Mouse (Mus musculus) MEL (cell line): ENCODE results near the gene Mmachc. TPM values are rescaled to one million over a fixed set of nuclear protein-coding genes. Genes with fewer than 3 reads are reported as not detected.

ENCODE experiments used
- DNase-seq: peaks from one replicate; pipeline ENCODE4 v3.0.0; 2011; ENCODE audit warnings: low read depth, low spot score
- H3K27ac ChIP-seq: 2 replicates; pipeline ENCODE4 v1.5.1; 2012; ENCODE audit warnings: low read depth, mild to moderate bottlenecking, control low read depth, low read length, moderate library complexity; ENCODE audit not compliant: control insufficient read depth
- H3K27me3 ChIP-seq, 2 experiments: fragments of 150-350 bp in 1 of 2; sonication (generic) in 1 of 2; 2 replicates each; pipeline ENCODE4 v1.6.1; 2012; ENCODE audit warnings: low read length in 2 of 2, mild to moderate bottlenecking in 2 of 2, improper control_type of control experiment in 1 of 2, moderate library complexity in 1 of 2; ENCODE audit not compliant: insufficient read depth in 2 of 2, control insufficient read depth in 1 of 2
- H3K36me3 ChIP-seq, 2 experiments: 2 replicates each; pipeline ENCODE4 v1.6.1; 2012 to 2014; ENCODE audit warnings: low read length in 2 of 2, improper control_type of control experiment in 1 of 2, inconsistent platforms in 1 of 2, mild to moderate bottlenecking in 1 of 2; ENCODE audit not compliant: insufficient read depth in 2 of 2, control insufficient read depth in 1 of 2
- H3K4me1 ChIP-seq, 2 experiments: fragments of 150-350 bp in 1 of 2; sonication (generic) in 1 of 2; 2 replicates each; pipeline ENCODE4 v1.6.1; 2012; ENCODE audit warnings: low read length in 2 of 2, improper control_type of control experiment in 1 of 2, mild to moderate bottlenecking in 1 of 2; ENCODE audit not compliant: insufficient read depth in 2 of 2, control insufficient read depth in 1 of 2
- H3K4me3 ChIP-seq, 2 experiments: fragments of 150-350 bp in 1 of 2; sonication (generic) in 1 of 2; 2 replicates each; pipeline ENCODE4 v1.5.1; 2012; ENCODE audit warnings: low read depth in 2 of 2, low read length in 2 of 2, mild to moderate bottlenecking in 2 of 2, moderate library complexity in 2 of 2, control low read depth in 1 of 2, improper control_type of control experiment in 1 of 2; ENCODE audit not compliant: control insufficient read depth in 1 of 2, insufficient read depth in 1 of 2
- H3K79me2 ChIP-seq: 2 replicates; pipeline ENCODE4 v1.6.1; 2012; ENCODE audit warnings: mild to moderate bottlenecking, low read length, moderate library complexity; ENCODE audit not compliant: control insufficient read depth, poor library complexity, insufficient read depth
- H3K9ac ChIP-seq: 2 replicates; pipeline ENCODE4 v1.6.1; 2012; ENCODE audit warnings: low read depth, mild to moderate bottlenecking, control low read depth, low read length, moderate library complexity; ENCODE audit not compliant: control insufficient read depth, poor library complexity, severe bottlenecking
- H3K9me3 ChIP-seq: fragments of 150-350 bp; sonication (generic); replicated peaks from 2 replicates; pipeline ENCODE4 v1.6.1; 2012; ENCODE audit warnings: mild to moderate bottlenecking, low read length, improper control_type of control experiment, moderate library complexity; ENCODE audit not compliant: insufficient read depth
- BHLHE40 ChIP-seq: IDR thresholded peaks from 2 replicates; pipeline ENCODE4 v1.6.1; 2012; ENCODE audit warnings: low read depth, mild to moderate bottlenecking, inconsistent platforms, low read length, improper control_type of control experiment, borderline replicate concordance
- CHD1 ChIP-seq: IDR thresholded peaks from 2 replicates; pipeline ENCODE4 v1.6.1; 2012; ENCODE audit warnings: low read depth, mild to moderate bottlenecking, inconsistent platforms, low read length, improper control_type of control experiment
- CHD2 ChIP-seq: IDR thresholded peaks from 2 replicates; pipeline ENCODE4 v1.6.1; 2011; ENCODE audit warnings: low read length, improper control_type of control experiment
- ELF1 ChIP-seq: IDR thresholded peaks from 2 replicates; pipeline ENCODE4 v1.6.1; 2014; ENCODE audit warnings: low read depth, mild to moderate bottlenecking, inconsistent platforms, low read length, improper control_type of control experiment, moderate library complexity
- EP300 ChIP-seq, 2 experiments: IDR thresholded peaks; 2 replicates each; pipeline ENCODE4 v1.6.1; 2011; ENCODE audit warnings: improper control_type of control experiment in 2 of 2, low read length in 2 of 2, low read depth in 1 of 2, mild to moderate bottlenecking in 1 of 2
- ETS1 ChIP-seq: IDR thresholded peaks from 2 replicates; pipeline ENCODE4 v1.6.1; 2012; ENCODE audit warnings: low read depth, mild to moderate bottlenecking, inconsistent platforms, low read length, improper control_type of control experiment, moderate library complexity
- GATA1 ChIP-seq: IDR thresholded peaks from 2 replicates; pipeline ENCODE4 v1.6.1; 2011; ENCODE audit warnings: low read depth, low read length, improper control_type of control experiment
- HCFC1 ChIP-seq: IDR thresholded peaks from 2 replicates; pipeline ENCODE4 v1.6.1; 2012; ENCODE audit warnings: low read depth, mild to moderate bottlenecking, inconsistent platforms, low read length, improper control_type of control experiment, moderate library complexity
- JUND ChIP-seq: IDR thresholded peaks from 2 replicates; pipeline ENCODE4 v1.6.1; 2011; ENCODE audit warnings: low read depth, mild to moderate bottlenecking, improper control_type of control experiment, low read length
- KAT2A ChIP-seq: conservative IDR thresholded peaks from 2 replicates; pipeline ENCODE4 v1.6.1; 2012; ENCODE audit warnings: low read depth, low read length, improper control_type of control experiment, inconsistent platforms
- MAFK ChIP-seq: IDR thresholded peaks from 2 replicates; pipeline ENCODE4 v1.6.1; 2011; ENCODE audit warnings: low read depth, mild to moderate bottlenecking, low read length, improper control_type of control experiment, borderline replicate concordance
- MAX ChIP-seq: IDR thresholded peaks from 2 replicates; pipeline ENCODE4 v1.6.1; 2011; ENCODE audit warnings: low read length, improper control_type of control experiment
- MXI1 ChIP-seq: IDR thresholded peaks from 2 replicates; pipeline ENCODE4 v1.6.1; 2011; ENCODE audit warnings: mild to moderate bottlenecking, low read depth, low read length, improper control_type of control experiment
- NRF1 ChIP-seq: IDR thresholded peaks from 2 replicates; pipeline ENCODE4 v1.6.1; 2014; ENCODE audit warnings: low read depth, mild to moderate bottlenecking, inconsistent platforms, low read length, improper control_type of control experiment, moderate library complexity; ENCODE audit not compliant: poor library complexity, insufficient read depth, severe bottlenecking
- POLR2A ChIP-seq, 2 experiments: IDR thresholded peaks; 2 replicates each; pipeline ENCODE4 v1.6.1; 2011 to 2012; ENCODE audit warnings: low read length in 2 of 2, mild to moderate bottlenecking in 2 of 2, control low read depth in 1 of 2, improper control_type of control experiment in 1 of 2, low read depth in 1 of 2, moderate library complexity in 1 of 2; ENCODE audit not compliant: control insufficient read depth in 1 of 2, insufficient read depth in 1 of 2, poor library complexity in 1 of 2
- POLR2AphosphoS2 ChIP-seq: IDR thresholded peaks from 2 replicates; pipeline ENCODE4 v1.6.1; 2011; ENCODE audit warnings: low read length, improper control_type of control experiment
- RAD21 ChIP-seq: IDR thresholded peaks from 2 replicates; pipeline ENCODE4 v1.6.1; 2011; ENCODE audit warnings: mild to moderate bottlenecking, low read depth, low read length, improper control_type of control experiment
- RCOR1 ChIP-seq: IDR thresholded peaks from 2 replicates; pipeline ENCODE4 v1.6.1; 2012; ENCODE audit warnings: low read depth, mild to moderate bottlenecking, inconsistent platforms, low read length, improper control_type of control experiment
- SIN3A ChIP-seq: IDR thresholded peaks from 2 replicates; pipeline ENCODE4 v1.6.1; 2012; ENCODE audit warnings: low read length, improper control_type of control experiment, inconsistent platforms
- SMC3 ChIP-seq: IDR thresholded peaks from 2 replicates; pipeline ENCODE4 v1.6.1; 2011; ENCODE audit warnings: low read depth, low read length, improper control_type of control experiment
- TAL1 ChIP-seq: IDR thresholded peaks from 2 replicates; pipeline ENCODE4 v1.6.1; 2012; ENCODE audit warnings: mild to moderate bottlenecking, inconsistent platforms, low read length, moderate library complexity, mixed read lengths
- TCF12 ChIP-seq: IDR thresholded peaks from 2 replicates; pipeline ENCODE4 v1.6.1; 2014; ENCODE audit warnings: low read depth, mild to moderate bottlenecking, inconsistent platforms, low read length, improper control_type of control experiment, moderate library complexity
- USF2 ChIP-seq, 2 experiments: IDR thresholded peaks; 2 replicates each; pipeline ENCODE4 v1.6.1; 2011 to 2012; ENCODE audit warnings: improper control_type of control experiment in 2 of 2, low read length in 2 of 2, borderline replicate concordance in 1 of 2, inconsistent platforms in 1 of 2, low read depth in 1 of 2, mild to moderate bottlenecking in 1 of 2; ENCODE audit not compliant: insufficient read depth in 1 of 2
- ZC3H11A ChIP-seq: IDR thresholded peaks from 2 replicates; pipeline ENCODE4 v1.6.1; 2012; ENCODE audit warnings: low read depth, mild to moderate bottlenecking, inconsistent platforms, low read length, improper control_type of control experiment
- ZKSCAN1 ChIP-seq: IDR thresholded peaks from 2 replicates; pipeline ENCODE4 v1.6.1; 2012; ENCODE audit warnings: low read depth, mild to moderate bottlenecking, inconsistent platforms, low read length, improper control_type of control experiment, moderate library complexity
- ZMIZ1 ChIP-seq: IDR thresholded peaks from 2 replicates; pipeline ENCODE4 v1.6.1; 2012; ENCODE audit warnings: low read depth, mild to moderate bottlenecking, inconsistent platforms, low read length, improper control_type of control experiment, moderate library complexity
- polyA plus RNA-seq, 2 experiments: library from polyadenylated mRNA; stranded (reverse) in 1 of 2; unstranded in 1 of 2; fragments of >175 nt in 1 of 2; fragments of >200 nt in 1 of 2; gene quantifications; 2 replicates each; pipeline versions ENCODE4 v1.2.1 to v1.2.4; 2012; ENCODE audit warnings: low replicate concordance in 2 of 2, low read depth in 1 of 2; ENCODE audit not compliant: insufficient read length in 2 of 2, insufficient read depth in 1 of 2, missing spikeins in 1 of 2
- total RNA-seq: library from RNA; depleted of rRNA; stranded (reverse); fragments of 300-350 nt; gene quantifications from 2 replicates; pipeline ENCODE4 v1.2.3, GENCODE M21; 2012

Gene Mmachc
- total and polyA plus RNA-seq, 3 experiments = 15.1 to 22.8 TPM; not detected in 1

DNA sequence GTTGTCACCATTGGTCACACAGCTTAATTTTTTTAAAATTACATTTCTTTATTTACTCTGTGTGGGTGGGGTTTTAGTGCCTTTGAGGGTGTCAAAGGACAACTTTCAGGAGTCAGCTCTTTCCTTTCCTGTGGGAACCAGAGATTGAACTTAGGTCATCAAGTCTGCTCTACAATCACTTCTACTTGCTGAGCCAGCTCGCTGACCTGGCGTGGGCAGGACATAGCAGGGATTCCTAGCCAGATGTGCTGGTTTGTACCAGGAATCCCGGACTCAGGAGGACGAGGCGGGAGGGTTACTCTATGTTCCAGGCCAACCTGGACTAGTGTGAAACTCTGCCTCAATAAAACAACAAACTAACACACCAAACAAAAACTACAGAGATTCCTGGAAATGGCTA lies 24.1 kb upstream of the Mmachc start:
- no peak for TF ChIP-seq CHD2
- TF ChIP-seq ZC3H11A = no peak
- no peak for TF ChIP-seq BHLHE40
- no peak for TF ChIP-seq USF2 (IDR thresholded peaks at IDR 0.05; ENCODE audit: borderline replicate concordance in 1 of 2, insufficient read depth in 1 of 2, low read depth in 1 of 2, low read length in 2 of 2)
- TF ChIP-seq EP300 (IDR thresholded peaks at IDR 0.05; ENCODE audit: low read depth in 1 of 2, low read length in 2 of 2) = no peak
- Histone ChIP-seq H3K9me3 (no peaks in the 10 kb centered on the region), H3K27me3 (no peaks in the 10 kb centered on the region), H3K4me3 (no peak overlapping the region), H3K4me1 (no peaks in the 10 kb centered on the region), H3K9ac (no peak overlapping the region), H3K27ac (no peak overlapping the region), H3K79me2 (no peaks in the 10 kb centered on the region), H3K36me3 (no peaks in the 10 kb centered on the region)
- no peak for DNase-seq

DNA sequence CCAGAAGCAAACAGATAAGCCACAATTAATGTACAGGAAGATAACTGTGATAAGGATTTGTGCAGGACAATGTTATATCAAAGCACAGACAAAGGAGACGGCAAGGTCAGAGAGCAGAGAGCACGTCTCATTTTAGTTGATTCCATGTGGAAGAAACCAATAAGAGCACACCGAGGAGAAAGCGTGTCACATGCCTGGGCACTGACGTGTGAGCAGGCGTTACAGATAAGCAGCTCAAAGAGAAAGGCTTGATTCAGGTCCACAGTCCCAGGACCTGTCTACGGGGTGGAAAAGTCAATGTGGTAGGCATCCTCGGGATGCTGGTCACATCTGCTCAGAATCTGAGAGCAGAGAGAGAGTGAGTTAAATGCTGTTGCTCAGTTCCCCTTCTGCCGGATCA lies 22.9 kb upstream of the Mmachc start:
- no peak overlapping the region for H3K4me3 ChIP-seq
- no peak for TF ChIP-seq HCFC1
- no peak for TF ChIP-seq ZKSCAN1
- no peak for TF ChIP-seq BHLHE40
- no peak for TF ChIP-seq EP300 (IDR thresholded peaks at IDR 0.05; ENCODE audit: low read depth in 1 of 2, low read length in 2 of 2)
- TF ChIP-seq POLR2AphosphoS2 = no peak
- TF ChIP-seq CHD1 = no peak
- no peak for TF ChIP-seq MXI1
- TF ChIP-seq, all 39 proteins: peak for 0
- no peak for DNase-seq
- Histone ChIP-seq H3K79me2 (no peaks in the 10 kb centered on the region), H3K4me1 (no peaks in the 10 kb centered on the region), H3K36me3 (no peaks in the 10 kb centered on the region), H3K27me3 (no peaks in the 10 kb centered on the region), H3K9ac (no peak overlapping the region), H3K9me3 (no peaks in the 10 kb centered on the region), H3K27ac (no peak overlapping the region)

- Histone ChIP-seq H3K9me3 (no peaks in the 10 kb centered on the region), H3K4me3 (no peak overlapping the region), H3K27ac (no peak overlapping the region), H3K4me1 (no peaks in the 10 kb centered on the region), H3K79me2 (no peaks in the 10 kb centered on the region), H3K36me3 (no peaks in the 10 kb centered on the region), H3K27me3 (no peaks in the 10 kb centered on the region), H3K9ac (no peak overlapping the region)
- no peak for TF ChIP-seq MAX
- no peak for TF ChIP-seq NRF1
- no peak for TF ChIP-seq TAL1
- no peak for TF ChIP-seq SIN3A
- TF ChIP-seq ZKSCAN1 = no peak
- TF ChIP-seq KAT2A = no peak
- no peak for TF ChIP-seq ELF1
- TF ChIP-seq TCF12 = no peak
- no peak for TF ChIP-seq POLR2A (IDR thresholded peaks at IDR 0.05; ENCODE audit: control insufficient read depth in 1 of 2, insufficient read depth in 1 of 2, low read depth in 1 of 2, low read length in 2 of 2, poor library complexity in 1 of 2)
- no peak for TF ChIP-seq GATA1
- no peak for TF ChIP-seq RCOR1
- no peak for TF ChIP-seq POLR2AphosphoS2
- TF ChIP-seq RAD21 = no peak
- no peak for TF ChIP-seq MAFK
- TF ChIP-seq SMC3 = no peak
- TF ChIP-seq ZMIZ1 = no peak
- TF ChIP-seq JUND = no peak
- TF ChIP-seq ETS1 = no peak
- no peak for DNase-seq
Observed at GRCm38 (mm10) chr4:116729532-116729931, 21.3 kb upstream of the Mmachc start.
